Mouse (Mus musculus): ENCODE results near the gene Cyp4f37. TPM values are rescaled to one million over a fixed set of nuclear protein-coding genes. Genes with fewer than 3 reads are reported as not detected.

Gene Cyp4f37
- total and polyA plus RNA-seq, 2 experiments = not detected

DNA sequence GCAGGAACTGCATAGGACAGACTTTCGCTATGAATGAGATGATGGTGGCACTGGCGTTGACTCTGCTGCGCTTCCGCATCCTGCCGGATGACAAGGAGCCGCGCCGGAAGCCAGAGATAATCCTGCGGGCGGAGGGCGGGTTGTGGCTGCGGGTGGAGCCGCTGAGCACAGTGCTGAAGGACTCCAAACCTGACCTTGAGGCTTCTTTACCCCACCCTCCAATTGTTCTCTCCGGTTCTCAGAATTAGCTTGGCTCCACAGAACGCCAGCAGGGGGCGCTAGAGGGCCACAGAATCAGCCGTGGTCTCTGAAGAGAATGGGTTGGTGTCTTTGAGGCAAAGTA is 13.8 kb downstream of the Cyp4f37 start:
- Histone ChIP-seq H3K36me3 (ENCODE audit: control insufficient read depth, insufficient read depth, low read length) (no peaks in the 10 kb centered on the region), H3K27ac (replicated peaks; ENCODE audit: insufficient read depth, low read depth, low read length) (no peak overlapping the region), H3K9ac (ENCODE audit: low read depth, low read length) (no peak overlapping the region), H3K79me2 (ENCODE audit: control insufficient read depth, insufficient read depth, low read length) (no peaks in the 10 kb centered on the region), H3K27me3 (ENCODE audit: control insufficient read depth, insufficient read depth, low read length) (no peaks in the 10 kb centered on the region), H3K4me3 (ENCODE audit: insufficient read depth, low read depth, low read length) (peak overlapping the region; percentile 40; the same call in 1 of the 2 replicates), H3K4me1 (ENCODE audit: control insufficient read depth, insufficient read depth, low read length) (peaks cover 14% of the 10 kb centered on the region)
- WGBS = 3% methylated on average over 17 of the region's 17 CpGs
- DNase-seq (ENCODE audit: extremely low read depth, low read depth, low spot score) = no peak
- TF ChIP-seq POLR2A (IDR thresholded peaks at IDR 0.05; ENCODE audit: extremely low read depth, insufficient read depth, low read length) (no peak), CTCF (IDR thresholded peaks at IDR 0.05; ENCODE audit: low read depth, low read length) (peak; percentile 94)

DNA sequence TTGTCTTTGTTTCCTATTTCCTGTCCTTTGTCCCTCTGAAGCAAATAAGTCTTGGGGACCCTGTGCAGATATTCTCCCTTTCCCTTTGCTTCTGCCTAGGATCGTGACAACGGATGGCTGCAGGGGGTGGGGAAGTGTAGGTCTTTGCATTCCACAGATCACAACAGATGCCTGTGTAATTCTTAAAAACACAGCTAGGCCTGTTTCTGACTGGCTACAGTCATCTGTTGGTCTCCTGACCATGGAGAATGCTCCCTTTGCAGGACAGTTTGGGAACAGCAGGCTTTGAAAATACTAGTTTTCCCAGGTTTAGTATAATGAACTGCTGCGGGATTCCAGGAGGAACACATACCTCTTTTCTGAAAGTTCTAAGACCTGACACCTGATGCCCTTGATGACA is 15.2 kb downstream of the Cyp4f37 start:
- no peaks in the 10 kb centered on the region for H3K79me2 ChIP-seq (ENCODE audit: control insufficient read depth, insufficient read depth, low read length)
- no peaks in the 10 kb centered on the region for H3K27me3 ChIP-seq (ENCODE audit: control insufficient read depth, insufficient read depth, low read length)
- H3K4me1 ChIP-seq (ENCODE audit: control insufficient read depth, insufficient read depth, low read length) = peaks cover 14% of the 10 kb centered on the region
- 75% methylated on average over 3 of the region's 3 CpGs for WGBS
- no peak overlapping the region for H3K9ac ChIP-seq (ENCODE audit: low read depth, low read length)
- H3K27ac ChIP-seq (replicated peaks; ENCODE audit: insufficient read depth, low read depth, low read length) = peak overlapping the region; percentile 81
- no peaks in the 10 kb centered on the region for H3K36me3 ChIP-seq (ENCODE audit: control insufficient read depth, insufficient read depth, low read length)
- TF ChIP-seq CTCF (IDR thresholded peaks at IDR 0.05; ENCODE audit: low read depth, low read length) (no peak), POLR2A (IDR thresholded peaks at IDR 0.05; ENCODE audit: extremely low read depth, insufficient read depth, low read length) (no peak)
- no peak overlapping the region for H3K4me3 ChIP-seq (ENCODE audit: insufficient read depth, low read depth, low read length)
- DNase-seq (ENCODE audit: extremely low read depth, low read depth, low spot score) = no peak

DNA sequence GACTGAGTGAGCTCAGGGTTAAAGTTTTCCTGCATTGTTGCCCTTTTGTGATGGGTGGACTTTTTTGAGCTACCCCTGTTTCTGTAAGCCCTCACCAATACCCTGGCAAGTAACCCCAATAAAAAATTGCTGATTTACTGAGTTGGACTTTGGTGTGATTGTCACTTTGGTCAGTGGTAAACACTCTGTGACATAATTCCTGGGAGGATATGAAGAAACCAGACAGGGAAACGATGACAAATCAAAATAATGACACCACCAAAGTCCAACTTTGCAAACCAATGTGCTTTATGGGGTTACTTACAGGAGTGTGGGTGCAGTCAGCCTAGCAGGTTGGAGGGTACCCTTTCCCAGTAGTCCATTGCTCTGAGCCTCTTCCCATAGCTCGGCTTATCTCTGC is 16.0 kb downstream of the Cyp4f37 start:
- Histone ChIP-seq H3K4me1 (ENCODE audit: control insufficient read depth, insufficient read depth, low read length) (peaks cover 14% of the 10 kb centered on the region), H3K79me2 (ENCODE audit: control insufficient read depth, insufficient read depth, low read length) (no peaks in the 10 kb centered on the region), H3K27ac (replicated peaks; ENCODE audit: insufficient read depth, low read depth, low read length) (peak overlapping the region; percentile 81), H3K4me3 (ENCODE audit: insufficient read depth, low read depth, low read length) (no peak overlapping the region), H3K36me3 (ENCODE audit: control insufficient read depth, insufficient read depth, low read length) (no peaks in the 10 kb centered on the region), H3K9ac (ENCODE audit: low read depth, low read length) (no peak overlapping the region), H3K27me3 (ENCODE audit: control insufficient read depth, insufficient read depth, low read length) (no peaks in the 10 kb centered on the region)
- WGBS = 51% methylated on average over 2 of the region's 2 CpGs
- TF ChIP-seq POLR2A (IDR thresholded peaks at IDR 0.05; ENCODE audit: extremely low read depth, insufficient read depth, low read length) = no peak
- no peak for TF ChIP-seq CTCF (IDR thresholded peaks at IDR 0.05; ENCODE audit: low read depth, low read length)
- peak; percentile 91 for DNase-seq (ENCODE audit: extremely low read depth, low read depth, low spot score)

DNA sequence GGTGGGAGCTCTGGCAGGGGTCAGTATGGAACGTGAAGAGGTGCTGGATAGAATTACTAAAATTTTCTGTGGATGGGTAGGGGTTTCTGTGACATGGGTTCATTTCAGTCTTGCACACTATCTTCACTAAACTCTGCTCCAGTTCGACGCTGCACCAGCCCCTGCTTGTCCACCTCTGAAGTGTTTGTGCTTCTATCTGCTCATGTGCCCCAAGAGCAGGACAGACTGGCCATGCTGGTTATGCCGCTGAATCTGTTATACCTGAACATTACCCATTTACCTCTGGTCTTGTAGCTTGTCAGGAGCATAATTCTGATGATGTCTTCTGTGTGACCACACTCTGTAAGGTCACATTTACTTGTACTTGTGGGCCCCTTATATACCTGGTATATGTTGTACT is 25.5 kb downstream of the Cyp4f37 start:
- Histone ChIP-seq H3K27me3 (ENCODE audit: control insufficient read depth, insufficient read depth, low read length) (no peaks in the 10 kb centered on the region), H3K79me2 (ENCODE audit: control insufficient read depth, insufficient read depth, low read length) (no peaks in the 10 kb centered on the region), H3K36me3 (ENCODE audit: control insufficient read depth, insufficient read depth, low read length) (no peaks in the 10 kb centered on the region), H3K9ac (ENCODE audit: low read depth, low read length) (no peak overlapping the region), H3K4me3 (ENCODE audit: insufficient read depth, low read depth, low read length) (no peak overlapping the region), H3K27ac (replicated peaks; ENCODE audit: insufficient read depth, low read depth, low read length) (no peak overlapping the region), H3K4me1 (ENCODE audit: control insufficient read depth, insufficient read depth, low read length) (no peaks in the 10 kb centered on the region)
- no peak for DNase-seq (ENCODE audit: extremely low read depth, low read depth, low spot score)
- 87% methylated on average over 4 of the region's 4 CpGs for whole genome bisulfite sequencing
- TF ChIP-seq POLR2A (IDR thresholded peaks at IDR 0.05; ENCODE audit: extremely low read depth, insufficient read depth, low read length) (no peak), CTCF (IDR thresholded peaks at IDR 0.05; ENCODE audit: low read depth, low read length) (no peak)

DNA sequence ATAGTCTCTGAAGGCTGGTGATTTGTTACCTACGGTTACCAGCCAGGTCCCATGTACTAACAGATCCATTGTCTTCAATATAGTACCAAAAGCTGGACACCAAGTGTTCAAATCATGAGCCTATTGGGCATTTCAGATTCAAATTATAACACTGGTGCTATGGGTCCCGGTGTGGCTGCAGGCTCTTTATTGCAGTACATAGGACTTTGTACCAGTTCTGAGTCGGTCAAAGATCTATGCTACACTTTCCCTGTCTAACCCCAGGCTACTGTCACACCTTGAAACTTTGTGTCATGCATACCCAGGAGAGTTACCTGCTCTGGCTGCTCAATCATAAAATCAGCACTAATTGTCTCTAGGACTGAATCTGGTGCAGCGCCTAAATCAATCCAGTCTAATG is 32.8 kb downstream of the Cyp4f37 start:
- H3K4me1 ChIP-seq (ENCODE audit: control insufficient read depth, insufficient read depth, low read length) = no peaks in the 10 kb centered on the region

DNA sequence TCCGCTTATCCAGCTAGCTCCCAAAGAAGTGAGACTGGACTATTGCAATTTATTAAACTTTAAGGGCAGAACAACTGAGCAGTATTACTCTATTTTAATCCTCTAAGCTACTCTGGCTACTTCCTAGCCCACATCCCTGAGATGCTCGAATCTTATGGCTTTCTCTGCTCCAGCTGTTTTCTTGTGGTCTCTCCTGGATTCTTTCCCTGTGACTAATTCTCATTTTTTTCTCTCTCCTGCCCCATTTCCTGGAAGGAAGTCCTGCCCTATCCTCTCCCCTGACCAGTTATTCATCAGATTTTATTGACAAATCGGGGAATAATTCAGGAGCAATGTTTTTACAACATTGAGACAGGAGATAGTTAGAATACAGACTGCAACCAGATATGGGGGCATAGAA is 35.9 kb downstream of the Cyp4f37 start:
- Histone ChIP-seq H3K79me2 (ENCODE audit: control insufficient read depth, insufficient read depth, low read length) (no peaks in the 10 kb centered on the region), H3K27ac (replicated peaks; ENCODE audit: insufficient read depth, low read depth, low read length) (no peak overlapping the region), H3K9ac (ENCODE audit: low read depth, low read length) (no peak overlapping the region), H3K4me1 (ENCODE audit: control insufficient read depth, insufficient read depth, low read length) (no peaks in the 10 kb centered on the region), H3K4me3 (ENCODE audit: insufficient read depth, low read depth, low read length) (no peak overlapping the region), H3K36me3 (ENCODE audit: control insufficient read depth, insufficient read depth, low read length) (no peaks in the 10 kb centered on the region), H3K27me3 (ENCODE audit: control insufficient read depth, insufficient read depth, low read length) (no peaks in the 10 kb centered on the region)
- WGBS = 74% methylated on average over 3 of the region's 3 CpGs
- no peak for TF ChIP-seq POLR2A (IDR thresholded peaks at IDR 0.05; ENCODE audit: extremely low read depth, insufficient read depth, low read length)
- TF ChIP-seq CTCF (IDR thresholded peaks at IDR 0.05; ENCODE audit: low read depth, low read length) = no peak
- no peak for DNase-seq (ENCODE audit: extremely low read depth, low read depth, low spot score)

More for the DNA sequence above, 32.8 kb downstream of the Cyp4f37 start:
- H3K79me2 ChIP-seq (ENCODE audit: control insufficient read depth, insufficient read depth, low read length) = no peaks in the 10 kb centered on the region
- no peak overlapping the region for H3K4me3 ChIP-seq (ENCODE audit: insufficient read depth, low read depth, low read length)
- 93% methylated on average over 4 of the region's 4 CpGs for WGBS
- no peaks in the 10 kb centered on the region for H3K36me3 ChIP-seq (ENCODE audit: control insufficient read depth, insufficient read depth, low read length)
- no peak overlapping the region for H3K27ac ChIP-seq (replicated peaks; ENCODE audit: insufficient read depth, low read depth, low read length)
- no peak for DNase-seq (ENCODE audit: extremely low read depth, low read depth, low spot score)
- H3K27me3 ChIP-seq (ENCODE audit: control insufficient read depth, insufficient read depth, low read length) = no peaks in the 10 kb centered on the region
- H3K9ac ChIP-seq (ENCODE audit: low read depth, low read length) = no peak overlapping the region
- TF ChIP-seq POLR2A (IDR thresholded peaks at IDR 0.05; ENCODE audit: extremely low read depth, insufficient read depth, low read length) (no peak), CTCF (IDR thresholded peaks at IDR 0.05; ENCODE audit: low read depth, low read length) (no peak)
